Mouse (Mus musculus) bone marrow macrophage, adult 2 months (primary cell): ENCODE data around the gene Armcx4.

Source experiments
- CTCF ChIP-seq: IDR thresholded peaks from 2 replicates; pipeline ENCODE4 v1.5.1; 2012; ENCODE audit warnings: low read depth, mild to moderate bottlenecking, low read length, moderate library complexity
- POLR2A ChIP-seq: IDR thresholded peaks from 2 replicates; pipeline ENCODE4 v1.6.1; 2012; ENCODE audit warnings: mild to moderate bottlenecking, low read depth, low read length, borderline replicate concordance

- TF ChIP-seq CTCF (no peak), POLR2A (no peak)
These were observed at the start of gene Armcx4 for GRCm38 (mm10) chrX:134686267-134686666.
